Mouse (Mus musculus) heart, embryonic 14.5 days (tissue): Measurements from ENCODE around the gene Setd2. TPM values are rescaled to one million over a fixed set of nuclear protein-coding genes. Genes with fewer than 3 reads are reported as not detected.
A peak's percentile ranks its signal among the peaks of the same experiment; 100 is the strongest.

Source experiments
- ATAC-seq: fragments of 200-750 bp; cut with Nextera tagmentation; 2 replicates; pipeline ENCODE4 v1.8.0; 2017; ENCODE audit warnings: low read depth, moderate TSS enrichment; ENCODE audit not compliant: insufficient number of reproducible peaks, insufficient read depth, low FRiP score
- H3K27ac ChIP-seq, 2 experiments: fragments of 200-500 bp in 1 of 2; fragments of 300-500 bp in 1 of 2; sonication (generic) in 1 of 2; replicated peaks in 1 of 2; 2 replicates each; pipeline ENCODE4 v1.5.1; 2012 to 2014; ENCODE audit warnings: low read depth in 2 of 2, low read length in 2 of 2, control low read depth in 1 of 2, mild to moderate bottlenecking in 1 of 2, mixed read lengths in 1 of 2; ENCODE audit not compliant: control insufficient read depth in 1 of 2, insufficient read depth in 1 of 2
- H3K27me3 ChIP-seq: fragments of 300-500 bp; sonication (generic); 2 replicates; pipeline ENCODE4 v1.6.1; 2014; ENCODE audit warnings: mild to moderate bottlenecking, low read length, control low read depth; ENCODE audit not compliant: control insufficient read depth, insufficient read depth
- H3K36me3 ChIP-seq: fragments of 300-500 bp; sonication (generic); 2 replicates; pipeline ENCODE4 v1.6.1; 2014; ENCODE audit warnings: mild to moderate bottlenecking, control low read depth, low read length, mixed read lengths; ENCODE audit not compliant: control insufficient read depth, insufficient read depth
- H3K4me1 ChIP-seq, 2 experiments: fragments of 200-500 bp in 1 of 2; fragments of 300-500 bp in 1 of 2; sonication (generic) in 1 of 2; 2 replicates each; pipeline ENCODE4 v1.6.1; 2012 to 2014; ENCODE audit warnings: low read length in 2 of 2, control low read depth in 1 of 2, mixed read lengths in 1 of 2; ENCODE audit not compliant: control insufficient read depth in 2 of 2, insufficient read depth in 2 of 2
- H3K4me2 ChIP-seq: fragments of 300-500 bp; sonication (generic); 2 replicates; pipeline ENCODE4 v1.6.1; 2014; ENCODE audit warnings: mild to moderate bottlenecking, low read length
- H3K4me3 ChIP-seq, 2 experiments: fragments of 200-500 bp in 1 of 2; fragments of 300-500 bp in 1 of 2; sonication (generic) in 1 of 2; 2 replicates each; pipeline ENCODE4 v1.5.1; 2012 to 2014; ENCODE audit warnings: low read length in 2 of 2, mild to moderate bottlenecking in 2 of 2, control low read depth in 1 of 2, low read depth in 1 of 2, moderate library complexity in 1 of 2; ENCODE audit not compliant: control insufficient read depth in 1 of 2, insufficient read depth in 1 of 2
- H3K9ac ChIP-seq: fragments of 300-500 bp; sonication (generic); 2 replicates; pipeline ENCODE4 v1.6.1; 2014; ENCODE audit warnings: mild to moderate bottlenecking, low read length
- H3K9me3 ChIP-seq: fragments of 300-500 bp; sonication (generic); 2 replicates; pipeline ENCODE4 v1.6.1; 2016; ENCODE audit warnings: low read length, control low read depth; ENCODE audit not compliant: control insufficient read depth
- WGBS: fragments of 180-500 bp; shearing (Covaris S2); extraction: QIAGEN DNeasy Blood & Tissue Kit; methylation state at CpG from one replicate; pipeline ENCODE4 v1.1.7; 2014; 5-methylcytosine and 5-hydroxymethylcytosine counted together
- polyA plus RNA-seq: library from polyadenylated mRNA; unstranded; fragments of >200 nt; fragmentation: Nextera tagmentation; extraction: Ambion mirVana; gene quantifications from 2 replicates; pipeline ENCODE4 v1.2.1, GENCODE M21; 2014

Gene Setd2
- polyA plus RNA-seq, 1 experiment from 2014 or later = 35.6 TPM

DNA sequence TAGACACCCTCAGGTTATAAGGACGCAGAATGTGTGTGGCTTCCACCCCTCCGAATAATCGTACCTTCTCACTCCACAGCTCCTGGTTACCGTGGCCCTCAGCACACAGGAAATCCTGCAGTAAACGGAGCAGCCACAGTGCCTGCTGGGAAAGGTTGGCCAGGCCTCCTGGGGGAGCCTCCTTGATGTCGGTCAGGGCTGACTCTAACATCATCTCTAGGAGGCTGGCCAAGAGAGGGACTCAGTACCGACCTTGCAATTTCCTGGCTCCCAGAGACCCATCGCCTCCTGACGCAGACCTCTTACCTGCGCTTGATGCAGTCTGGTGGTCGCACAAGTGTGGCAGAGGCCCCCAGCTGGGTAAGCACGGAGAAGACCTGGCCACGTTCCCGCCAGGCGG lies 100.3 kb downstream of the Setd2 start:
- Histone ChIP-seq H3K27me3 (peaks cover 14% of the 10 kb centered on the region; the same call in 1 of the 2 replicates), H3K4me3 (no peak overlapping the region)

DNA sequence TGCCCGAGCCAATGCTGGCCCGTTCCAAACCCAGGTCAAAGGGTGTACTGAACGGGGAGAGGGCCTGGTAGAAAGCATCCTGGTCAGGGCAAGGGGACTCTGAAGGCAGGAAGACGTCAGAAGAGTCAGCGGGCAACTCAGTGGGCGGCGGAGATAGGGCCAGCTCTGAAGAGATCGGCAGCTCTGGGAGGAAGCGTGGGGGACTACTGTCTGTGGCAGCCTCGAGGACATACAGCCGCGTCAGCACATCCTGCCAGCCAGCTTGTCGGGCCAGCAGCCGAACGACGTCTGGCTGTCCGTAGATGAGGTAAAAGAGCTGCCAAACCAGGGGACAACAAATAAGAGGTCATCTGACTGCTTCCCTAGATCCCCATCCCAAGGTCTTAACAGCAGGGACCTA lies 101.5 kb downstream of the Setd2 start:
- Histone ChIP-seq H3K4me3 (no peak overlapping the region), H3K27me3 (peaks cover 14% of the 10 kb centered on the region; the same call in 1 of the 2 replicates), H3K27ac (no peak overlapping the region), H3K9ac (no peak overlapping the region), H3K4me2 (no peak overlapping the region), H3K9me3 (no peaks in the 10 kb centered on the region), H3K4me1 (peaks cover 2 to 6% of the 10 kb centered on the region in 2 experiments; a peak in 2 of 4 replicates), H3K36me3 (peaks cover 28% of the 10 kb centered on the region)
- ATAC-seq = no peak
- 67% methylated on average over 17 of the region's 17 CpGs for WGBS

More for the DNA sequence above, 100.3 kb downstream of the Setd2 start:
- Histone ChIP-seq H3K9me3 (no peaks in the 10 kb centered on the region), H3K9ac (no peak overlapping the region), H3K27ac (no peak overlapping the region), H3K4me1 (peaks cover 2 to 6% of the 10 kb centered on the region in 2 experiments; a peak in 2 of 4 replicates), H3K36me3 (peaks cover 36% of the 10 kb centered on the region), H3K4me2 (no peak overlapping the region)
- ATAC-seq = no peak
- 83% methylated on average over 15 of the region's 15 CpGs for WGBS

DNA sequence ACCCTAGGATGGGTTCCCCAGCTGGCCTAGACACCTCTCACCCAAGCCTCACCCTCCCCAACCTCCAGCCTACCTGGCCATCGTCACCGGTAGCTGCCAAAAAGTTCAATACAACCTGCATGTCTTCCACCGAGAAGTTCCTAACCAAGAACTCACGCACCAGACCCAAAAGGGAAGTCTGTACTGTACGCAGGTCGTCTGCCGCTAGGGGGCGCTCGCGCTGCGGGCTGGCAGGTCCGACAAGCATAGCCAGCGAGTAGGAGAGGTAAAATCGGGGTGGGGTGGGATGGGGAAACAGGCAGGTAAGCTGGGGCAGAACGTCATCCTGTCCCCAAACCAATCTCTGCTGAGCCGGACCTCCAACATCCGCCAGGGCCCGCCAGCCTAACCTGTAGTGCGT lies 102.8 kb downstream of the Setd2 start:
- Histone ChIP-seq H3K9ac (no peak overlapping the region), H3K36me3 (peaks cover 26% of the 10 kb centered on the region), H3K4me2 (no peak overlapping the region)

DNA sequence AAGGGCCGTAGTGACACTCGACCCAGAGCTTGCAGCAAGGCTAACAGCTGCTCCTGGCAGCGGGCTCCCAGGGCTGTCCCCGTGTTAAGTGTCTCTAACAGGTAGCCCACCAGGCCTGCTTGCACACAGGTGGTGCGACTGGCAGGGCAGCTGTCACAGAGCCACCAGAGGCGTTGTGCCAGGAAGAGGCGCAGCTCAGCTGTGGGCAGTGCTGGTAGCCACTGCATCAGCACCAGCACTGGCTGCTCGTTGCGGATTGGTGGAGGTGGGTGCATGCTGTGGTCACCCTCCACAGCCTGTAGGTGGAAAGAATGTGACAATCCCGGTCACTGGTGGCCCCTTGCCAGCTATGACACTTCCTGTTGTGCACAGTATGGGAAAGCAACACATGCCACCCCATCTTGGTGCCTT lies 106.2 kb downstream of the Setd2 start:
- Histone ChIP-seq H3K9me3 (no peaks in the 10 kb centered on the region), H3K9ac (no peak overlapping the region), H3K4me1 (no peaks in the 10 kb centered on the region), H3K36me3 (peaks cover 12% of the 10 kb centered on the region), H3K4me3 (no peak overlapping the region), H3K4me2 (no peak overlapping the region), H3K27ac (no peak overlapping the region), H3K27me3 (peaks cover 4% of the 10 kb centered on the region; the same call in 1 of the 2 replicates)
- 0 out of 2 replicates have a peak, but pooled peaks have one; percentile 23 for ATAC-seq
- WGBS = 77% methylated on average over 10 of the region's 10 CpGs

More for the DNA sequence above, 102.8 kb downstream of the Setd2 start:
- ATAC-seq = no peak
- H3K27me3 ChIP-seq = peaks cover 14% of the 10 kb centered on the region; the same call in 1 of the 2 replicates
- H3K9me3 ChIP-seq = no peaks in the 10 kb centered on the region
- 7% methylated on average over 19 of the region's 19 CpGs for WGBS
- no peak overlapping the region for H3K27ac ChIP-seq
- no peak overlapping the region for H3K4me3 ChIP-seq
- H3K4me1 ChIP-seq = peaks cover 2 to 6% of the 10 kb centered on the region in 2 experiments; a peak in 2 of 4 replicates

DNA sequence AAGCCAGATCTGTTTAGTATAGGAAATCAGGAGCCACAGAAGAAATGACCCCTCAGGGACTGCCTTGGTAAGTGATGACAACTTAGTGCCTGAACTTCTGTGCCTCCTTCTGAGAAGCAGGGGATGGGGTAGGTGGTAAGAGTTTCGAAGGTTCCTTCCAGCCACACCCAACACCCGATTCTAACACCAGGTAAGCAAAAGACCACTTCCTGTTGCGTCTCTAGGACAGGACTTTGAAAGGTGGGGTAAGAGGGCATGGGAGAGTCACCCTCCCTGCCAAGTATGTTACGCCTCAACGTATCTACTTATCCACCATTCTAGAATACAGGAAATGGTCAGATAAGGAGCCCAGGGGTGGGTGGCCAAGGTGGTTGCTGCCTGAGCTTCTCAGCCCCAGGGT lies 108.6 kb downstream of the Setd2 start:
- no peaks in the 10 kb centered on the region for H3K27me3 ChIP-seq
- no peaks in the 10 kb centered on the region for H3K36me3 ChIP-seq
- H3K27ac ChIP-seq = no peak overlapping the region
- ATAC-seq = no peak
- no peak overlapping the region for H3K4me3 ChIP-seq
- H3K9me3 ChIP-seq = no peaks in the 10 kb centered on the region
- H3K9ac ChIP-seq = no peak overlapping the region
- no peak overlapping the region for H3K4me2 ChIP-seq
- H3K4me1 ChIP-seq = no peaks in the 10 kb centered on the region; a peak in 1 of 4 replicates
- WGBS = 74% methylated on average over 5 of the region's 5 CpGs

DNA sequence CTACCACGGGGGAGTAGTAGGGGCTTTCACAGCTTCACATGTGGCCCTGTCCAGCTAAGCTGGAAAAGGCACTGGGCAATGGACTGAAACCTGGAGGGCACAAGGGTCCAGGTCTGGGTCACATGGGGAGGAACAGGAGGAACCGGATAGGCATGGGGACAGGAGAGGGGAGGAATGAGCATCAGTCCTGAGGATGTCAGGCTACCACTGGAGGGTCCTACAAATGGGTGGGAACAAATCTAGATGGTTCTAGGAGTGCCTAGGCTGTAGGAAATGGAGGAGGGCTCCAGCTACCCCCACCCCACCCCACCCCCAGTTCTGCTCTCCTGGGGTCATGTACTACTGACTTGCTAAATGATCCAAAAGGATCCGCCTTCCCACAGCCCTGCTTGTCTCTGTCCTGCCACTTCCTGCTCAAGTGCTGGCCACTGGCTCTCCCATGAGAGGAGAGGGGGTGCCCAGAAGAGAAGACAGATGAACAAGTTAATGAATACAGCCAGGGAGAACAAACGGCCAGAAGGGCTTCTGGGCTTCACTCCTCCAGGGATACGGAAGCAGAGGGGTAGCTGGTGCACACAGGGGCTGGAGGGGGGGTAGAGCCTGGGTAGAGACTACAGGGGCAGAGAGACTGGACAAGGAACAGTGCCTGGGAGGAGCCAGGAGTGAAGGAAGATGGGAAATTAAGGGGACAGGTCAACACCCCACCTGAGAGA lies 110.6 kb downstream of the Setd2 start:
- Histone ChIP-seq H3K9ac (no peak overlapping the region), H3K9me3 (no peaks in the 10 kb centered on the region), H3K4me3 (no peak overlapping the region), H3K4me2 (no peak overlapping the region), H3K27me3 (no peaks in the 10 kb centered on the region), H3K36me3 (no peaks in the 10 kb centered on the region), H3K27ac (no peak overlapping the region), H3K4me1 (no peaks in the 10 kb centered on the region; a peak in 1 of 4 replicates)
- 57% methylated on average over 5 of the region's 5 CpGs for WGBS
- no peak for ATAC-seq

DNA sequence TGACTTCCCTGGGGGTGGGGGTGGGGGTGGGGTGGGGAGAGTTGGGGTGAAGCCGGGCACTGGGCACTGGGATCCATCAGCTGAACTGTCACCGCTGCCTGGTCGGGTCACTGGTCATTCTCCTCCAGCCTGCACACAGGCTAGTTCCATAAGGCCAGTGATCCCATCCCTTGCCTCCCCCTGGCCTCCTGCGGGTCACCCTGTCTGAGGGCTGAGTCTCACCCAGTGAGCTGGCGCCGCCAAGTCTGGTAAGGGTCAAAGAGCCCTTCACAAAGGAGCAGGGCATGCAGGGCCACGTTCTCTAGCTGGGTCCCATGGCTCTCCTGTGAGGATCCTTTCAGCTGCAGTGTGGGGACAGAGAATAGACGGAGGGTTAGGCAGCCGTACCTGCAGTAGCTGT lies 111.4 kb downstream of the Setd2 start:
- Histone ChIP-seq H3K9me3 (no peaks in the 10 kb centered on the region), H3K27me3 (no peaks in the 10 kb centered on the region), H3K4me3 (no peak overlapping the region), H3K4me2 (no peak overlapping the region), H3K9ac (no peak overlapping the region), H3K4me1 (no peaks in the 10 kb centered on the region; a peak in 1 of 4 replicates), H3K27ac (no peak overlapping the region), H3K36me3 (no peaks in the 10 kb centered on the region)
- ATAC-seq = no peak
- WGBS = 53% methylated on average over 9 of the region's 9 CpGs
